Mouse (Mus musculus): ENCODE data around the gene Dnm1.
"Not testable (repeated sequence)": the region's sequence is repeated elsewhere in the genome, so short reads cannot be mapped to it uniquely, and the experiment has no call there.

Gene Dnm1

GRCm38 (mm10) chr2:32375317-32375940, 22.3 kb upstream of the Dnm1 start:
- no peak for DNase-seq (ENCODE audit: low read depth, low spot score)
- no peaks in the 10 kb centered on the region for H3K27me3 ChIP-seq (ENCODE audit: control insufficient read depth, insufficient read depth, low read length, poor library complexity, severe bottlenecking)
- H3K36me3 ChIP-seq (ENCODE audit: control insufficient read depth, insufficient read depth, low read length, poor library complexity, severe bottlenecking) = peaks cover 13% of the 10 kb centered on the region

GRCm38 (mm10) chr2:32374191-32374590, 21.1 kb upstream of the Dnm1 start:
- H3K36me3 ChIP-seq (ENCODE audit: control insufficient read depth, insufficient read depth, low read length, poor library complexity, severe bottlenecking) = peaks cover 19% of the 10 kb centered on the region
- no peaks in the 10 kb centered on the region for H3K27me3 ChIP-seq (ENCODE audit: control insufficient read depth, insufficient read depth, low read length, poor library complexity, severe bottlenecking)
- DNase-seq (ENCODE audit: low read depth, low spot score) = no peak

- H3K36me3 ChIP-seq (ENCODE audit: control insufficient read depth, insufficient read depth, low read length, poor library complexity, severe bottlenecking) = peaks cover 14% of the 10 kb centered on the region
- DNase-seq (ENCODE audit: low read depth, low spot score) = no peak
- no peaks in the 10 kb centered on the region for H3K27me3 ChIP-seq (ENCODE audit: control insufficient read depth, insufficient read depth, low read length, poor library complexity, severe bottlenecking)
Measured at GRCm38 (mm10) chr2:32367315-32367714, 14.2 kb upstream of the Dnm1 start.

GRCm38 (mm10) chr2:32364121-32364520, 11.0 kb upstream of the Dnm1 start:
- Histone ChIP-seq H3K27me3 (ENCODE audit: control insufficient read depth, insufficient read depth, low read length, poor library complexity, severe bottlenecking) (no peaks in the 10 kb centered on the region), H3K36me3 (ENCODE audit: control insufficient read depth, insufficient read depth, low read length, poor library complexity, severe bottlenecking) (peaks cover 1% of the 10 kb centered on the region)
- no peak for DNase-seq (ENCODE audit: low read depth, low spot score)

- peaks cover 1% of the 10 kb centered on the region for H3K36me3 ChIP-seq (ENCODE audit: control insufficient read depth, insufficient read depth, low read length, poor library complexity, severe bottlenecking)
- no peaks in the 10 kb centered on the region for H3K27me3 ChIP-seq (ENCODE audit: control insufficient read depth, insufficient read depth, low read length, poor library complexity, severe bottlenecking)
- peak; percentile 46 for DNase-seq (ENCODE audit: low read depth, low spot score)
Measured at GRCm38 (mm10) chr2:32363376-32364106, 10.4 kb upstream of the Dnm1 start.

- Histone ChIP-seq H3K36me3 (ENCODE audit: control insufficient read depth, insufficient read depth, low read length, poor library complexity, severe bottlenecking) (peaks cover 1% of the 10 kb centered on the region), H3K27me3 (ENCODE audit: control insufficient read depth, insufficient read depth, low read length, poor library complexity, severe bottlenecking) (no peaks in the 10 kb centered on the region)
- peak; percentile 90 for DNase-seq (ENCODE audit: low read depth, low spot score)
Measured at GRCm38 (mm10) chr2:32362817-32363340, 9.7 kb upstream of the Dnm1 start.

- not testable (repeated sequence) for H3K27me3 ChIP-seq (ENCODE audit: control insufficient read depth, insufficient read depth, low read length, poor library complexity, severe bottlenecking); DNase-seq (ENCODE audit: low read depth, low spot score); H3K36me3 ChIP-seq (ENCODE audit: control insufficient read depth, insufficient read depth, low read length, poor library complexity, severe bottlenecking)
Measured at GRCm38 (mm10) chr2:32362274-32362673, 9.1 kb upstream of the Dnm1 start.

- H3K36me3 ChIP-seq (ENCODE audit: control insufficient read depth, insufficient read depth, low read length, poor library complexity, severe bottlenecking) = no peaks in the 10 kb centered on the region; the same call in 1 of the 2 replicates
- peak; percentile 80 for DNase-seq (ENCODE audit: low read depth, low spot score)
- no peaks in the 10 kb centered on the region; the same call in 1 of the 2 replicates for H3K27me3 ChIP-seq (ENCODE audit: control insufficient read depth, insufficient read depth, low read length, poor library complexity, severe bottlenecking)
Measured at GRCm38 (mm10) chr2:32361437-32361836, 8.3 kb upstream of the Dnm1 start.

GRCm38 (mm10) chr2:32360741-32361140, 7.6 kb upstream of the Dnm1 start:
- H3K27me3 ChIP-seq (ENCODE audit: control insufficient read depth, insufficient read depth, low read length, poor library complexity, severe bottlenecking) = no peaks in the 10 kb centered on the region; the same call in 1 of the 2 replicates
- H3K36me3 ChIP-seq (ENCODE audit: control insufficient read depth, insufficient read depth, low read length, poor library complexity, severe bottlenecking) = no peaks in the 10 kb centered on the region; the same call in 1 of the 2 replicates
- peak; percentile 78 for DNase-seq (ENCODE audit: low read depth, low spot score)

GRCm38 (mm10) chr2:32358381-32358780, 5.2 kb upstream of the Dnm1 start:
- Histone ChIP-seq H3K27me3 (ENCODE audit: control insufficient read depth, insufficient read depth, low read length, poor library complexity, severe bottlenecking) (no peaks in the 10 kb centered on the region; the same call in 1 of the 2 replicates), H3K36me3 (ENCODE audit: control insufficient read depth, insufficient read depth, low read length, poor library complexity, severe bottlenecking) (no peaks in the 10 kb centered on the region)
- DNase-seq (ENCODE audit: low read depth, low spot score) = no peak

GRCm38 (mm10) chr2:32357710-32358109, 4.6 kb upstream of the Dnm1 start:
- DNase-seq (ENCODE audit: low read depth, low spot score) = no peak
- Histone ChIP-seq H3K36me3 (ENCODE audit: control insufficient read depth, insufficient read depth, low read length, poor library complexity, severe bottlenecking) (no peaks in the 10 kb centered on the region), H3K27me3 (ENCODE audit: control insufficient read depth, insufficient read depth, low read length, poor library complexity, severe bottlenecking) (peaks cover 1% of the 10 kb centered on the region; the same call in 1 of the 2 replicates)

GRCm38 (mm10) chr2:32356216-32356615, 3.1 kb upstream of the Dnm1 start:
- Histone ChIP-seq H3K27me3 (ENCODE audit: control insufficient read depth, insufficient read depth, low read length, poor library complexity, severe bottlenecking) (peaks cover 2% of the 10 kb centered on the region; the same call in 1 of the 2 replicates), H3K36me3 (ENCODE audit: control insufficient read depth, insufficient read depth, low read length, poor library complexity, severe bottlenecking) (no peaks in the 10 kb centered on the region)
- no peak for DNase-seq (ENCODE audit: low read depth, low spot score)

- no peaks in the 10 kb centered on the region for H3K36me3 ChIP-seq (ENCODE audit: control insufficient read depth, insufficient read depth, low read length, poor library complexity, severe bottlenecking)
- peaks cover 2% of the 10 kb centered on the region; the same call in 1 of the 2 replicates for H3K27me3 ChIP-seq (ENCODE audit: control insufficient read depth, insufficient read depth, low read length, poor library complexity, severe bottlenecking)
- no peak for DNase-seq (ENCODE audit: low read depth, low spot score)
Measured at GRCm38 (mm10) chr2:32354336-32354895, 1.3 kb upstream of the Dnm1 start.

- Histone ChIP-seq H3K27me3 (ENCODE audit: control insufficient read depth, insufficient read depth, low read length, poor library complexity, severe bottlenecking) (peaks cover 2% of the 10 kb centered on the region; the same call in 1 of the 2 replicates), H3K36me3 (ENCODE audit: control insufficient read depth, insufficient read depth, low read length, poor library complexity, severe bottlenecking) (no peaks in the 10 kb centered on the region)
- DNase-seq (ENCODE audit: low read depth, low spot score) = no peak
Measured at GRCm38 (mm10) chr2:32353836-32354235, 698 bp upstream of the Dnm1 start.
